Mouse (Mus musculus) hindbrain, embryonic 15.5 days (tissue): ENCODE measurements at regions not wholly inside any gene's neighbourhood (a gene's known extent, or its start where the extent isn't known, plus 50 kb on each side); places are given as distances from the start of the nearest gene placed in this dataset.

Experiments
- ATAC-seq: fragments of 200-750 bp; cut with Nextera tagmentation; 2 replicates; pipeline ENCODE4 v1.8.0; 2017; ENCODE audit warnings: low read depth, moderate number of reproducible peaks, moderate TSS enrichment; ENCODE audit not compliant: low FRiP score
- H3K27ac ChIP-seq: fragments of 300-500 bp; sonication (generic); replicated peaks from 2 replicates; pipeline ENCODE4 v1.5.1; 2015; ENCODE audit warnings: mild to moderate bottlenecking, inconsistent platforms
- H3K27me3 ChIP-seq: fragments of 300-500 bp; sonication (generic); 2 replicates; pipeline ENCODE4 v1.6.1; 2015; ENCODE audit warnings: control low read depth, inconsistent platforms
- H3K36me3 ChIP-seq: fragments of 300-500 bp; sonication (generic); 2 replicates; pipeline ENCODE4 v1.6.1; 2015; ENCODE audit warnings: control low read depth, inconsistent platforms
- H3K4me1 ChIP-seq: fragments of 300-500 bp; sonication (generic); replicated peaks from 2 replicates; pipeline ENCODE4 v1.6.1; 2015; ENCODE audit warnings: control low read depth, inconsistent platforms
- H3K4me2 ChIP-seq: fragments of 300-500 bp; sonication (generic); 2 replicates; pipeline ENCODE4 v1.6.1; 2015; ENCODE audit warnings: moderate library complexity, mild to moderate bottlenecking, inconsistent platforms
- H3K4me3 ChIP-seq: fragments of 300-500 bp; sonication (generic); 2 replicates; pipeline ENCODE4 v1.5.1; 2015; ENCODE audit warnings: mild to moderate bottlenecking, inconsistent platforms
- H3K9ac ChIP-seq: fragments of 300-500 bp; sonication (generic); 2 replicates; pipeline ENCODE4 v1.6.1; 2015; ENCODE audit warnings: inconsistent platforms
- H3K9me3 ChIP-seq: fragments of 300-500 bp; sonication (generic); 2 replicates; pipeline ENCODE4 v1.6.1; 2016; ENCODE audit warnings: control low read depth, inconsistent platforms
- WGBS: fragments of 180-500 bp; shearing (Covaris S2); methylation state at CpG from one replicate; pipeline ENCODE4 v1.1.7; 2015; 5-methylcytosine and 5-hydroxymethylcytosine counted together

GRCm38 (mm10) chr1:76081700-76082099 lies 535.6 kb downstream of the Slc4a3 start:
- WGBS: 40% methylated on average over 4 of the region's 4 CpGs
- no peak overlapping the region for H3K27ac ChIP-seq
- ATAC-seq: no peak

GRCm38 (mm10) chr1:76083273-76084036 lies 537.4 kb downstream of the Slc4a3 start:
- Histone ChIP-seq H3K4me3 (no peak overlapping the region), H3K27ac (no peak overlapping the region), H3K4me2 (no peak overlapping the region), H3K9me3 (no peaks in the 10 kb centered on the region), H3K4me1 (no peaks in the 10 kb centered on the region), H3K9ac (no peak overlapping the region), H3K27me3 (no peaks in the 10 kb centered on the region), H3K36me3 (no peaks in the 10 kb centered on the region)
- 96% methylated on average over 3 of the region's 3 CpGs for WGBS
- ATAC-seq: no peak

More at GRCm38 (mm10) chr1:76081700-76082099, 535.6 kb downstream of the Slc4a3 start:
- Histone ChIP-seq H3K36me3 (no peaks in the 10 kb centered on the region), H3K9ac (no peak overlapping the region), H3K4me2 (no peak overlapping the region), H3K4me3 (no peak overlapping the region), H3K4me1 (no peaks in the 10 kb centered on the region), H3K27me3 (no peaks in the 10 kb centered on the region), H3K9me3 (no peaks in the 10 kb centered on the region)

- no peak overlapping the region for H3K4me3 ChIP-seq
- no peaks in the 10 kb centered on the region for H3K27me3 ChIP-seq
- H3K36me3 ChIP-seq: no peaks in the 10 kb centered on the region
- peak; percentile 23; the same call in 1 of the 2 replicates for ATAC-seq
- no peaks in the 10 kb centered on the region for H3K9me3 ChIP-seq
- no peak overlapping the region for H3K27ac ChIP-seq
- no peak overlapping the region for H3K9ac ChIP-seq
- 30% methylated on average over 5 of the region's 5 CpGs for WGBS
- H3K4me1 ChIP-seq: peaks cover 6% of the 10 kb centered on the region
- H3K4me2 ChIP-seq: no peak overlapping the region
These were observed 545.0 kb downstream of the Slc4a3 start for GRCm38 (mm10) chr1:76091031-76091430.

GRCm38 (mm10) chr1:76113281-76113680 lies 567.2 kb downstream of the Slc4a3 start:
- WGBS: 78% methylated on average over 3 of the region's 3 CpGs
- ATAC-seq: no peak
- H3K36me3 ChIP-seq: no peaks in the 10 kb centered on the region

GRCm38 (mm10) chr1:76120840-76121239 lies 574.8 kb downstream of the Slc4a3 start:
- Histone ChIP-seq H3K4me3 (no peak overlapping the region), H3K27me3 (no peaks in the 10 kb centered on the region), H3K27ac (no peak overlapping the region), H3K4me1 (no peaks in the 10 kb centered on the region), H3K9ac (no peak overlapping the region), H3K36me3 (no peaks in the 10 kb centered on the region), H3K4me2 (no peak overlapping the region), H3K9me3 (no peaks in the 10 kb centered on the region)
- WGBS: 78% methylated on average over 4 of the region's 4 CpGs
- no peak for ATAC-seq

More at GRCm38 (mm10) chr1:76113281-76113680, 567.2 kb downstream of the Slc4a3 start:
- Histone ChIP-seq H3K9ac (no peak overlapping the region), H3K4me2 (no peak overlapping the region), H3K27me3 (no peaks in the 10 kb centered on the region), H3K9me3 (no peaks in the 10 kb centered on the region), H3K4me1 (no peaks in the 10 kb centered on the region), H3K4me3 (no peak overlapping the region), H3K27ac (no peak overlapping the region)

- H3K4me1 ChIP-seq: no peaks in the 10 kb centered on the region
- no peaks in the 10 kb centered on the region for H3K9me3 ChIP-seq
- no peak for ATAC-seq
- H3K4me2 ChIP-seq: no peak overlapping the region
- no peak overlapping the region for H3K27ac ChIP-seq
- no peaks in the 10 kb centered on the region for H3K36me3 ChIP-seq
- H3K4me3 ChIP-seq: no peak overlapping the region
- H3K27me3 ChIP-seq: no peaks in the 10 kb centered on the region
- 65% methylated on average over 4 of the region's 4 CpGs for WGBS
- no peak overlapping the region for H3K9ac ChIP-seq
These were observed 584.3 kb downstream of the Slc4a3 start for GRCm38 (mm10) chr1:76130353-76130752.

GRCm38 (mm10) chr1:76136810-76137209 lies 590.7 kb downstream of the Slc4a3 start:
- no peak for ATAC-seq
- no peak overlapping the region for H3K4me3 ChIP-seq
- no peaks in the 10 kb centered on the region for H3K27me3 ChIP-seq
- H3K4me1 ChIP-seq: peaks cover 6% of the 10 kb centered on the region; the same call in 1 of the 2 replicates
- no peaks in the 10 kb centered on the region for H3K9me3 ChIP-seq
- no peak overlapping the region for H3K4me2 ChIP-seq
- H3K9ac ChIP-seq: no peak overlapping the region
- H3K36me3 ChIP-seq: no peaks in the 10 kb centered on the region
- no peak overlapping the region for H3K27ac ChIP-seq
- WGBS: 87% methylated on average over 1 of the region's 1 CpGs

- Histone ChIP-seq H3K4me1 (peaks cover 6% of the 10 kb centered on the region; the same call in 1 of the 2 replicates), H3K9me3 (no peaks in the 10 kb centered on the region), H3K27me3 (no peaks in the 10 kb centered on the region), H3K36me3 (no peaks in the 10 kb centered on the region), H3K4me2 (no peak overlapping the region), H3K27ac (no peak overlapping the region), H3K9ac (no peak overlapping the region), H3K4me3 (no peak overlapping the region)
- WGBS: 28% methylated on average over 6 of the region's 6 CpGs
- no peak for ATAC-seq
These were observed 591.6 kb downstream of the Slc4a3 start for GRCm38 (mm10) chr1:76137701-76138100.

- 68% methylated on average over 5 of the region's 5 CpGs for WGBS
- no peaks in the 10 kb centered on the region for H3K4me1 ChIP-seq
- H3K9ac ChIP-seq: no peak overlapping the region
- no peak overlapping the region for H3K4me3 ChIP-seq
- no peaks in the 10 kb centered on the region for H3K9me3 ChIP-seq
- no peak overlapping the region for H3K27ac ChIP-seq
- H3K27me3 ChIP-seq: no peaks in the 10 kb centered on the region
- no peak overlapping the region for H3K4me2 ChIP-seq
- no peak for ATAC-seq
- H3K36me3 ChIP-seq: no peaks in the 10 kb centered on the region
These were observed 597.5 kb downstream of the Slc4a3 start for GRCm38 (mm10) chr1:76143516-76143915.

GRCm38 (mm10) chr1:76148963-76149362 lies 602.9 kb downstream of the Slc4a3 start:
- H3K4me1 ChIP-seq: no peaks in the 10 kb centered on the region
- 90% methylated on average over 2 of the region's 2 CpGs for WGBS
- no peak overlapping the region for H3K27ac ChIP-seq
- H3K27me3 ChIP-seq: no peaks in the 10 kb centered on the region
- H3K4me3 ChIP-seq: no peak overlapping the region
- no peak overlapping the region for H3K4me2 ChIP-seq
- no peak for ATAC-seq
- H3K9ac ChIP-seq: no peak overlapping the region
- H3K36me3 ChIP-seq: no peaks in the 10 kb centered on the region
- H3K9me3 ChIP-seq: no peaks in the 10 kb centered on the region

- Histone ChIP-seq H3K9ac (no peak overlapping the region), H3K4me1 (no peaks in the 10 kb centered on the region), H3K9me3 (no peaks in the 10 kb centered on the region), H3K4me2 (no peak overlapping the region), H3K27me3 (no peaks in the 10 kb centered on the region), H3K27ac (no peak overlapping the region), H3K4me3 (no peak overlapping the region), H3K36me3 (no peaks in the 10 kb centered on the region)
- 50% methylated on average over 8 of the region's 8 CpGs for WGBS
- ATAC-seq: no peak
These were observed 610.2 kb downstream of the Slc4a3 start for GRCm38 (mm10) chr1:76156291-76156690.

- no peak overlapping the region for H3K4me3 ChIP-seq
- H3K36me3 ChIP-seq: no peaks in the 10 kb centered on the region
- no peak overlapping the region for H3K9ac ChIP-seq
- no peak for ATAC-seq
- no peaks in the 10 kb centered on the region for H3K27me3 ChIP-seq
- H3K9me3 ChIP-seq: no peaks in the 10 kb centered on the region
- no peak overlapping the region for H3K27ac ChIP-seq
- no peak overlapping the region for H3K4me2 ChIP-seq
- 61% methylated on average over 2 of the region's 2 CpGs for WGBS
- H3K4me1 ChIP-seq: no peaks in the 10 kb centered on the region
These were observed 621.4 kb downstream of the Slc4a3 start for GRCm38 (mm10) chr1:76167486-76167885.

GRCm38 (mm10) chr1:76181181-76181580 lies 635.1 kb downstream of the Slc4a3 start:
- H3K4me2 ChIP-seq: no peak overlapping the region
- no peak overlapping the region for H3K4me3 ChIP-seq
- no peaks in the 10 kb centered on the region for H3K9me3 ChIP-seq
- H3K27me3 ChIP-seq: no peaks in the 10 kb centered on the region
- H3K4me1 ChIP-seq: no peaks in the 10 kb centered on the region
- no peak overlapping the region for H3K9ac ChIP-seq
- 90% methylated on average over 3 of the region's 3 CpGs for WGBS
- no peak for ATAC-seq
- no peak overlapping the region for H3K27ac ChIP-seq
- H3K36me3 ChIP-seq: no peaks in the 10 kb centered on the region
